Comparison of ENCODE assay signal across 11 mouse cellular contexts in the genomic region with DNA sequence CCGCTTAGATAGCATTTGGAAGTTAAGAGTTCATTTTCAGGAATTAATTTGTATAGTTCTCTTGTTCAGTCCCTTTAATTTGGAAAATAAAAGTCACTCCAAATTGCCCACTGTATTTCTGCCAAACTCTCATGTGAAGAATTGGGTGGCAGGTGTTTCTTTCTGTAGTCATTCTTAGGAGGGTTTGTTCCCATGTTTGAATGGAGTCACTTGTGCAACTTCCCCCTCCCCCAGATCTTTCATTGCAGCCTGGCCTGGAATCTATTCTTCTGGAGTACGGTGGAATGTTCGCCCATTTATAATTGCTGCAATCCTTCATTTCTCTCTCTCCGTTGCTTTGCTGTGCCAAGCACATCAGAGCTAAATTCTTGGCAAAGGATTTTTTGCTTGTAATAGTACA. TPM values are rescaled to one million over a fixed set of nuclear protein-coding genes. Genes with fewer than 3 reads are reported as not detected.
DNase-seq lines count a peak whose midpoint lies in the region; ATAC-seq and TF ChIP-seq lines count a peak whose summit lies in the region.
"Had no signal": no experiment of that assay in that cellular context is flagged by ENCODE, and none has a peak within 500 bp of the region (broad histone marks: within the 10 kb centered on the region; RNA-seq: fewer than 3 reads in every experiment).

No protein-coding gene starts in this region.

- H3K9ac ChIP-seq in liver, adult 2 months (ENCODE audit: low read depth, low read length) = no peak overlapping the region
- no peak overlapping the region for H3K9ac ChIP-seq in liver, embryonic 12.5 days
- H3K9ac ChIP-seq in hindbrain, postnatal 0 days (replicated peaks; ENCODE audit: low read length) = no peak overlapping the region
- no peak overlapping the region for H3K9ac ChIP-seq in midbrain, embryonic 16.5 days (ENCODE audit: low read depth, low read length)
- H3K9ac ChIP-seq in kidney, embryonic 15.5 days = no peak overlapping the region

- no peak for TF ChIP-seq CTCF in liver, adult 2 months (IDR thresholded peaks at IDR 0.05; ENCODE audit: low read depth, low read length)
- TF ChIP-seq CTCF in hindbrain, postnatal 0 days (IDR thresholded peaks at IDR 0.05; ENCODE audit: low read depth) = no peak

- TF ChIP-seq POLR2A in liver, adult 2 months (IDR thresholded peaks at IDR 0.05; ENCODE audit: extremely low read depth, insufficient read depth, low read length) = no peak

- ATAC-seq in liver, embryonic 12.5 days = no peak
- peak; percentile 70; the same call in 1 of the 2 replicates for ATAC-seq in hindbrain, postnatal 0 days
- ATAC-seq in midbrain, embryonic 16.5 days = peak; percentile 54; the same call in 1 of the 2 replicates
- ATAC-seq in inflammation-experienced regulatory T-cells, adult 6 months = no peak
- ATAC-seq in kidney, embryonic 15.5 days (replicated peaks; ENCODE audit: low FRiP score) = no peak

- H3K27me3 ChIP-seq in liver, adult 2 months (ENCODE audit: control insufficient read depth, insufficient read depth, low read length) = no peaks in the 10 kb centered on the region
- H3K27me3 ChIP-seq in liver, embryonic 12.5 days (replicated peaks) = no peaks in the 10 kb centered on the region
- H3K27me3 ChIP-seq in hindbrain, postnatal 0 days (ENCODE audit: insufficient read depth, low read length) = no peaks in the 10 kb centered on the region
- H3K27me3 ChIP-seq in midbrain, embryonic 16.5 days (ENCODE audit: control insufficient read depth, insufficient read depth, low read depth, low read length) = no peaks in the 10 kb centered on the region
- H3K27me3 ChIP-seq in kidney, embryonic 15.5 days = no peaks in the 10 kb centered on the region

- no peaks in the 10 kb centered on the region for H3K36me3 ChIP-seq in liver, adult 2 months (ENCODE audit: control insufficient read depth, insufficient read depth, low read length)
- H3K36me3 ChIP-seq in liver, embryonic 12.5 days = no peaks in the 10 kb centered on the region
- no peaks in the 10 kb centered on the region for H3K36me3 ChIP-seq in hindbrain, postnatal 0 days (ENCODE audit: insufficient read depth, low read length)
- no peaks in the 10 kb centered on the region for H3K36me3 ChIP-seq in midbrain, embryonic 16.5 days (ENCODE audit: control insufficient read depth, insufficient read depth, low read length)
- no peaks in the 10 kb centered on the region for H3K36me3 ChIP-seq in kidney, embryonic 15.5 days

- peak; percentile 21 for DNase-seq in liver, adult 2 months (ENCODE audit: extremely low read depth, low read depth, low spot score)
- DNase-seq in fat pad, adult 2 months (ENCODE audit: extremely low read depth, low read depth, low spot score) = peak; percentile 4
- DNase-seq in hindbrain, postnatal 0 days (ENCODE audit: low spot score) = peak; percentile 68
- DNase-seq in heart, adult 8-10 months (ENCODE audit: low spot score) = no peak

- 68% methylated on average over 4 of the region's 4 CpGs for WGBS in liver, adult 2 months
- WGBS in liver, embryonic 12.5 days (ENCODE audit: insufficient replicate concordance) = 71% methylated on average over 4 of the region's 4 CpGs
- WGBS in hindbrain, postnatal 0 days = 16% methylated on average over 4 of the region's 4 CpGs
- 21% methylated on average over 4 of the region's 4 CpGs for WGBS in midbrain, embryonic 16.5 days
- WGBS in kidney, embryonic 15.5 days = 64% methylated on average over 4 of the region's 4 CpGs

- no peak overlapping the region for H3K4me3 ChIP-seq in liver, adult 2 months (ENCODE audit: insufficient read depth, low read depth, low read length)
- H3K4me3 ChIP-seq in liver, embryonic 12.5 days = no peak overlapping the region
- no peak overlapping the region for H3K4me3 ChIP-seq in hindbrain, postnatal 0 days (ENCODE audit: low read length)
- no peak overlapping the region for H3K4me3 ChIP-seq in midbrain, embryonic 16.5 days (ENCODE audit: low read depth, low read length)
- no peak overlapping the region for H3K4me3 ChIP-seq in kidney, embryonic 15.5 days (replicated peaks)

- H3K9me3 ChIP-seq in liver, embryonic 12.5 days (replicated peaks) = no peaks in the 10 kb centered on the region
- no peaks in the 10 kb centered on the region for H3K9me3 ChIP-seq in hindbrain, postnatal 0 days (ENCODE audit: low read length)
- no peaks in the 10 kb centered on the region for H3K9me3 ChIP-seq in midbrain, embryonic 16.5 days (replicated peaks; ENCODE audit: control insufficient read depth, low read length, poor library complexity, severe bottlenecking)
- H3K9me3 ChIP-seq in kidney, embryonic 15.5 days (replicated peaks) = no peaks in the 10 kb centered on the region

- H3K4me2 ChIP-seq in liver, embryonic 12.5 days = no peak overlapping the region
- H3K4me2 ChIP-seq in hindbrain, postnatal 0 days (ENCODE audit: low read depth, low read length) = no peak overlapping the region
- no peak overlapping the region for H3K4me2 ChIP-seq in midbrain, embryonic 16.5 days (ENCODE audit: low read length)
- H3K4me2 ChIP-seq in kidney, embryonic 15.5 days = no peak overlapping the region

- no peaks in the 10 kb centered on the region for H3K4me1 ChIP-seq in liver, adult 2 months (ENCODE audit: control insufficient read depth, insufficient read depth, low read length)
- no peaks in the 10 kb centered on the region for H3K4me1 ChIP-seq in liver, embryonic 12.5 days
- 0 out of 2 replicates have a peak, but pooled peaks cover 4% of the 10 kb centered on the region for H3K4me1 ChIP-seq in hindbrain, postnatal 0 days (ENCODE audit: insufficient read depth, low read length)
- no peaks in the 10 kb centered on the region for H3K4me1 ChIP-seq in midbrain, embryonic 16.5 days (ENCODE audit: control insufficient read depth, insufficient read depth, low read length)
- no peaks in the 10 kb centered on the region for H3K4me1 ChIP-seq in kidney, embryonic 15.5 days

- H3K27ac ChIP-seq in liver, adult 2 months (replicated peaks; ENCODE audit: insufficient read depth, low read depth, low read length) = no peak overlapping the region
- no peak overlapping the region for H3K27ac ChIP-seq in liver, embryonic 12.5 days
- peak overlapping the region; percentile 51; the same call in 1 of the 2 replicates for H3K27ac ChIP-seq in hindbrain, postnatal 0 days
- no peak overlapping the region for H3K27ac ChIP-seq in midbrain, embryonic 16.5 days (ENCODE audit: low read length)
- H3K27ac ChIP-seq in kidney, embryonic 15.5 days = no peak overlapping the region

- no peaks in the 10 kb centered on the region for H3K79me2 ChIP-seq in liver, adult 2 months (ENCODE audit: control insufficient read depth, insufficient read depth, low read length)

RNA-seq across cellular contexts. Expression of a gene that starts 10.2 kb away (rescaled TPM):
- not detected in 2 replicates for total RNA-seq in liver, adult 2 months (2014; rRNA removed)
- not detected in 2 replicates for polyA plus RNA-seq in liver, adult 2 months (2012; rRNA removed)
- polyA plus RNA-seq in liver, embryonic 12.5 days (2016; fragmentation: Nextera tagmentation; extraction: Ambion mirVana) = not detected in 2 replicates
- not detected in 2 replicates for total RNA-seq in hindbrain, postnatal 0 days (2014; rRNA removed)
- not detected in 2 replicates for polyA plus RNA-seq in hindbrain, postnatal 0 days (2015; fragmentation: Nextera tagmentation; extraction: Ambion mirVana)
- polyA plus RNA-seq in midbrain, embryonic 16.5 days (2015; fragmentation: Nextera tagmentation; extraction: Ambion mirVana) = not detected in 2 replicates
- not detected for polyA plus RNA-seq in inflammation-experienced regulatory T-cells, adult 6 months (2017; shearing (Covaris generic))
- not detected in 2 replicates for polyA plus RNA-seq in kidney, embryonic 15.5 days (2015; fragmentation: Nextera tagmentation; extraction: Ambion mirVana)
- not detected for total RNA-seq in heart, adult 8-10 months (2022)
- total RNA-seq: heart, adult 18-20 months; left cerebral cortex, postnatal 10 days had no signal
- polyA plus RNA-seq: cerebellum, adult 2 months had no signal

Comparison
In these comparisons a context has a peak if more than half of its experiments do, and no peak if none do; other contexts are left out.
1. ATAC-seq: peak in hindbrain, postnatal 0 days (single experiment) and midbrain, embryonic 16.5 days (single experiment); none in liver, embryonic 12.5 days (single experiment), inflammation-experienced regulatory T-cells, adult 6 months (single experiment) and kidney, embryonic 15.5 days (single experiment).